Mouse (Mus musculus) monocyte, adult 2 months (primary cell): ENCODE results near the gene D930048N14Rik.
"Not testable (repeated sequence)": the region's sequence is repeated elsewhere in the genome, so short reads cannot be mapped to it uniquely, and the experiment has no call there.

Experiments used
- DNase-seq, 2 experiments: peaks; one replicate each; pipeline ENCODE4 v3.0.0; 2022; ENCODE audit warnings: low spot score in 2 of 2, low read depth in 1 of 2

Gene D930048N14Rik

DNA sequence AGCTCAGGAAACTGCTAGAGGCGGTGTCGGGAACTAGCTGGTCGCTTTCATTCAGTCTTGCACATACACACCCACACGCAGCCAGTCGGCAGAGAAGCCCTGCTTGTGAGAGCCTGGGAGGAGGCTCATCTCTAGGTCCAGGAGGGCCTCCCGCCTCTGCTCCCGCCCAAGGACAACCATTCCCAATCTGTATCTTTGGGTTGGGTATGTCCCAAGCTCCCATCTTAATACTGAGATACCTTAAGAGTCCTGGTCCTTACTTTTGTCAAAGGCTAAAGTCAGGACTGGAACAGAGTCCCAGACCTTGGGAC is 910 bp upstream of the D930048N14Rik start:
- no peak for DNase-seq

- DNase-seq: no peak
Observed at GRCm38 (mm10) chr11:51650261-51650660, 493 bp upstream of the D930048N14Rik start.

DNA sequence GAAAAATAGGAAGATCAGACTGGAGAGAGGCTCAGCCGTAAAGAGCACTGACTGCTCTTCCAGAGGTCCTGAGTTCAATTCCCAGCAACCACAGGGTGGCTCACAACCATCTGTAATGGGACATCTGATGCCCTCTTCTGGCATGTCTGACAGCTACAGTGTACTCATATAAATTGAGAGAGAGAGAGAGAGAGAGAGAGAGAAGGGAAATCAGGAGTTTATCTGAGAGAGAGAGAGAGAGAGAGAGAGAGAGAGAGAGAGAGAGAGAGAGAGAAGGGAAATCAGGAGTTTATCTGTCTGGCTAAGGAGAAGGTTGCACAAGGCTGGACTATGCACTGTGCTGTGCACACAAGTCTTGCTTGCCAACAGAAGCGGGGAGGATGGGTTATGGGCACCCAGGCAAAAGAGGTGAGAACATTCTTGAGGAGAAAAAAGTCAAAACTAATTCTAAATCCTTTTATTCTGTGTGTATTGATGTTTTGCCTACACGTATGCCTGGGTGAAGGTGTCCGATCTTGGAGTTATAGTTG is 2.2 kb downstream of the D930048N14Rik start:
- DNase-seq: no peak

GRCm38 (mm10) chr11:51653736-51654135 is 3.0 kb downstream of the D930048N14Rik start:
- no peak for DNase-seq

GRCm38 (mm10) chr11:51654891-51655290 is 4.1 kb downstream of the D930048N14Rik start:
- no peak for DNase-seq

DNA sequence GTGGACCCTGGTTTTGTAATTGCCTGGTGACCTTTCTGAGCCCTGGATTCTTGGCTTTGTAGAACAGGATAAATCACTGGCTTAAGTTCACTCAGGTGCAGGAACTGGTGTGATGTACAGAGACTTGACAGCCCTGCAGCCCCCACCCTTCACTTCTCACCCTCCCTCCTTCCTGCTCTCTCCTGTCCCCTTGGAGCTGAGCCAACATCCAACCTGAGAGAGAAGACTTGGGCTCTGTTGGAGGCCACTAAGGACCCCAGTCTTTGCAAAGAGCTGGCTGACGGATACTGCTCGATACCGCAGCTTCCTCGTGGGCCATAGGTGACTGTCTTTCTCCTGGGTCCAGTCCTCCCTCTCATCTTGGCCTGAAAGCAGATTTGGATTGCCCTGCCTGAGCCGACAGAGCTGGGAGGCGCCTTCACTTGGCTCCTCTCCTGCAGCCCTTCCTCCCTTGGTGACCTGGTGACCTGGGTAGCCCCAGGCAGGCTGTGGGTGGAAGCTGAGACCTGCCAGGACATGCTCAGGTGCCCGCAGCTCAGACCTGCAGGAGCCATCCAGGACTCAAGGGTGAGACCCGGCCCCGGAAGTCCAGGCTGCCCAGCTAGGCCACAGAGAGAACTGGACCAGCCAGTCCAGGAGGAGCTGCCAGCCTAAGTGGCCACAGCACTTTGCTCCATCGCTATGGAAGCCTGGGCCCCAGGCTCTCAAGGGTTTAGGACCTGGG is 6.2 kb downstream of the D930048N14Rik start:
- DNase-seq: no peak

GRCm38 (mm10) chr11:51658291-51658690 is 7.5 kb downstream of the D930048N14Rik start:
- DNase-seq: no peak

DNA sequence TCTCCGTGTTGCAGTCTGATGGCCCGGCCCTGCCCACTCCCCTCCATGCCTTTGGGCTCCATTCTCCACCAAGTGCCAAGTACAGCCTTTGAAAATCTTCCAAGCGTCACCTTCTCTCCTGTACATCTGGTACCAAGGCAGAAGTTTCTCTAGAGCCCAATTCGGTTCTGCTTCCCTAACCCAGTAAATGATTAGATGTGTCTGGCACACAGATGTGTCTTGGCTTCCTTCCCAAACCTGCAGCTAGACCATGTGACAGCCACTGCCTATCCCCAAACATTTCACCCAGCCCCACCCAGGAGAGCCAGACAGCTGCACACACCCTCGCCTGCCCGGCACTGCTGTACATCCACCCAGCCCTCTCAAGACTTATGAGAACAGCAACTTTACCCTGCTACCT is 8.0 kb downstream of the D930048N14Rik start:
- no peak for DNase-seq

- no peak for DNase-seq
Observed at GRCm38 (mm10) chr11:51661867-51662365, 11.2 kb downstream of the D930048N14Rik start.

DNA sequence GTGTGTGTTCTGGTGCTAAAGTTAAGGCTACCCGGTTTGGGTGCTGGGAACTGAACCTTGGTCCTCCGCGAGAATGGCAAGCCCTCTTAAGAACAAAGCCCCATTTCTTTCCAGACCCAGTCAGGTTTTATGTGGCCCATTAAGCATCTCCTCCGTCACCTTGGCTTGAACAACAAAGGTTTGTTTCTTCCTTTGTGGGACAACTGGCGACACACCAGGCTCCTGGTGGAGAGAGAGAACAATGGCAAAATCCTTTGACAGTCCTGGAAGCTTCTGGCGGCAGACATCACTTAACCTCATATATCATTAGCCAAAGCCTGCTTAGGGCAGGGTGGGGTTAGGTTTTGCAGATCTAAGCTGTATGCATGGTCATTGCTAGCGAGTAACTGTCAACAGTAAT is 11.9 kb downstream of the D930048N14Rik start:
- no peak for DNase-seq

GRCm38 (mm10) chr11:51664747-51665146 is 14.0 kb downstream of the D930048N14Rik start:
- not testable (repeated sequence) for DNase-seq

DNA sequence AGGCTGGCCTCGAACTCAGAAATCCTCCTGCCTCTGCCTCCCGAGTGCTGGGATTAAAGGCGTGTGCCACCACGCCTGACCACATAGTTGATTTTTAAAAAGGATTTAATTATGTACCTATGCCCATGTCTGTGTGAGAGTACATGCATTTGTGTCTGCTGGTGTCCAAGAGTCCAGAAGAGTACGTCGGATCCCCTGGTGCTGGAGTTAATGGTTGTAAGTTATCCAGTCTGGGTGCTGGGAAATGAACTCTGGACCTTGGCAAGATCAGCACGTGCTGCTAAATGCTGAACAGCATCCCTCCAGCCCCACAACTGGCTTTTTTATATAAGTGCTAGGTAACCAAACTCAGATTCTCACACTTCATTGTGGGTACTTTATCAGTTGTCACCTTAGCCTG is 20.1 kb downstream of the D930048N14Rik start:
- DNase-seq: no peak

DNA sequence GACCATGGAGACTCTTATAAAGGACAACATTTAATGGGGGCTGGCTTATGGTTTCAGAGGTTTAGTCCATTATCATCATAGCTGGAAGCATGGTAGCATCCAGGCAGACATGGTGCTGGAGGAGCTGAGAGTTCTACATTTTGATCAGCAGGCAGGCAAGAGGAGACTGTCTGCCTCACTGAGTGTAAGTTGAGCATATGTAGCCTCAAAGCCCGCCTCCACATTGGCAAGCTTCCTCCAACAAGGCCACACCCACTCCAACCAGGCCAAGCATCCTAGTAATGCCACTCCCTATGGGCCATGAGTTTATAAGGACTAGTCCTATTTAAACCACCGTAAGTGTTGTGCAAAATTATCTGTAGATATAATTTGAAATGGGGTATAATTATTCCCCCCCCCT is 20.6 kb downstream of the D930048N14Rik start:
- no peak for DNase-seq

DNA sequence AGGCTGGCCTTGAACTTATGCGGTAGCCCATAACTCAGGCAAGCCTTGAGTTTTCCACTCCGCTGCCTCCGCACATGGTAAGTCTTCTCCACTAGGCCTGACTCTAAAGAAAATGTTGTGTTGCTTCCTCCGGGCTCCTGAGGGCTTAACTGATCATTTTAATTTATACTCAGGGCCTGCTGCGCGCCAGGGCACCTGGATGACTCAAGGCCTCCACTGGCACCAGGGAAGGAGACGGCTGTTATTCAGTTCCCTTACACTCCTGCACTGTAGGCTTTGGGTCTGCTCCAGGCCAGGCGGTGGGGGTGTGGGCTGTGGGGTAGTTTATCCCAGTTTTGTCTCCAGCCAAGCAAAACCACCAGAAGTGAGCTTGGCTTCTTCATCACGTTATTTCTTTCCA is 22.5 kb downstream of the D930048N14Rik start:
- no peak for DNase-seq

DNA sequence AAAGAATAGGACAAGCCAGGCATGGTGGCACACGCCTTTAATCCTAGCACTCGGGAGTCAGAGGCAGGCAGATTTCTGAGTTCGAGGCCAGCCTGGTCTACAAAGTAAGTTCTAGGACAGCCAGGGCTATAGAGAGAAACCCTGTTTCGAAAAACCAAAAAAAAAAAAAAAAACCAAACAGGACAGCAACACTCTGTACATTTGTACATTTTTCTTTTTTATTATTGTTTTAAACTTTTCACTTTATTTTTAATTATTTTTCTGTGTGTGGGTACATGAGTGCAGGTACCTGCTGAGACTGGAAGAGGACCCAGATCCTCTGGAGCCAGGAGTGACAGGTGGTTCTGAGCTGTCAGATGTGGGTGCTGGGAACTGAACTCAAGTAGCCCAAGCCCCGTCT is 24.6 kb downstream of the D930048N14Rik start:
- DNase-seq: no peak

DNA sequence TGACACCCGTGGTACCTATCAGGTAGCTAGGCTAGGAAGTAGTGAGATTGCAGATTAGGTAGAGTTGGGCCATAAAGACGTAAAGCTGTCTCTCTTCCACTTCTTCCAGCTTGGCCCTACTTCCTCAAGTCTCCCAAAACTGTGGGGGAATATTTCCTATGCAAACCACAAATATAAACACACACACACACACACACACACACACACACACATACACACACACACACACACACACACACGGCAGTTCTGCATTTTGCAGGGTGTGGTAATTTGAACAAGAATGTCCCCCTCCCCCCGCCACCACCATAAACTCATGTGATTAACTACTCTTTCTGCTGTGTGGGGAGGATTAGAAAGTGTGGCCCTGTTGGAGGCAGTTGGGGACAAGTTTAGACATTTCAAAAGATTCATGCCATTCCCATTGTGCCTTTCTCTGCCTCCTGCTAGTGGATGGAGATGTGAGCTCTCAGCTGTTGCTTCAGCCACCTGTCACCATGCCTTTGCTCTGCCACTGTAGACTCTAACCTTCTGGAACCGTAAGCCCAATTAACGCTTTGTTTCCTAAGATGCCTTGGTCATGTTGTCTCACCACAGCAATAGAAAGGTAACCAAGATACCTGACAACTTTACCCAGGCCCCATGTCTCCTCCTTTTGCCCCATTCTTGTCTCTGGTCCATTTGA is 27.1 kb downstream of the D930048N14Rik start:
- DNase-seq: peak in 1 of 2 experiments; percentile 37

GRCm38 (mm10) chr11:51679466-51679865 is 28.7 kb downstream of the D930048N14Rik start:
- no peak for DNase-seq

DNA sequence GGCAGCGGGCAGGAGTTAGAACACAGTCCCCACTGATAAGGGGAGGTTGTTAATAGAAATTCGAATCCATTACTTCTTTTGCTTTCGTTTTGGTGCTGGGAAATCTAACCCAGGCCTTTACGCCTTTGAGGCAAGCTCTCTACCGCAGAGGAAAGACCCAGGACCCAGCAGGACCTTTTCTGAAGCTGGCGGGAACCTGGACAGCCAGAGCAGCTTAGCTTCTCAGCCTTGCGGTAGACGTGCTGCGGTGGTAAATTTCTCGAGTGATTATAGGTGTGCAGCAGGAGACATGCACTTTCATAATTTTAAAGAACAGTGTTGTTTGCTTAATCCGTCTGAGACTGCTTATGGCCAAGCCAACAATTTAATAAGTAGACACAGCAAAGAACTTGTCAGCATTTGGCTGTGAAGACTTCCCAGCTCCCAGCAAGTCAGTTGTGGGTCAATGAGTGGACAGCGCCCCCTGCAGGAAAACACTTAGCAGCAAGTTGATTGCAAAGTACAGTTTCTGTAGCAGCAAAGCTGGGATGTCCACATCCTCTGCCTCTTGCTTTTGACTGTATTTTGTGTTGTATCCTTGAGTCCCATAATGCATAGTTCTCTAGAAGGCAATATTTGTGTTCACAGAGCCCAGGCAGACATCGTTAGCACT is 30.7 kb downstream of the D930048N14Rik start:
- DNase-seq: peak; percentile 54 to 80

GRCm38 (mm10) chr11:51681976-51682374 is 31.2 kb downstream of the D930048N14Rik start:
- no peak for DNase-seq

DNA sequence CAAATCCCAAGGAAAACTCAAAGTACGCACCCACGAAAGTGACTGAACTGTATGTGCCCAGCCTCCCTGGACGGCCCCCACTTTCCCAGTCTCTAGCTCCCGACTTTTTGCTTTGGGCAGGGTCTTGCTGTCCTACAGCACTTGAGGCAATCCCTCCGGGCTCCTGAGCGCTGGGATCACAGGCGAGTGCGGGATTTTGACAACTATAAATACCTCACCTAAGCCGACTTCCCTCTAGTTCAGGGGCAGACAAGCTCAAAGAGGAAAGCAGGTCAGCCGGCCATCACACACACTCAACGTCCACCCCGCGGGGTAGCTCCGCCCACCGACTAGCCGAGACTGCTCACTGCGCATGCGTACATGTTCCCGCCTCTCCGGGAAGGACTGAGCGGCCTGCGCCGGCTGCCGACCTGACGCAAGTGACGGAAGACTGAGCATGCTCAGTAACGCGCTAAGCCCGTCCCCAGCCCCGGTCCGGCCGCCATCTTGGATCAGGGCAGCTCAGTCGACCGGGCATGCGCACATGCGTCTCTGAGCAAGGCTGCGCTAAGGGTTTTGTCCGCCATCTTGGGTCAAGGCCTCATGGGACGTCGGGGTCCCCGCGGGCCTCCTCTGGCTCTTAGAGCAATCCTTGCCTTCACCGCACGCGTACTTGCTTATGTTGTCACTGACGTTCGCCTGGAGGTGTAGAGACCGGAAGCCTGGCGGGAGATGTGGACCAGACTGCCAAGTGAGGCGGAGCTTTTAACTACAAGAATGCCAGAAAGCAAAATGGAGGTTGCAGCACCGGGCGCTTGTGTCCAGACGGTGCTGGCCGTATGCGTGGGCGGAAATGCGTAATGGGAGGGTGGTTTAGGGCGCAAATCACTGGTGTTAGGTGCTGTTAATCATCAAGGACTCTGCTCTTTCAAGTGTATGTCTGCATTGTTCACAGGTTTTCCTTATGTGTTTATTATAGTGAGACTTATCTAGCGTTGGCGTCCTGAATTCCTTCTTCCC is 37.9 kb downstream of the D930048N14Rik start, which contains the start of gene 0610009B22Rik:
Gene 0610009B22Rik (minus strand): TSS at position 545 of the 999 bp plus-strand sequence.
- DNase-seq: peak; percentile 100

GRCm38 (mm10) chr11:51689343-51689742 is 38.6 kb downstream of the D930048N14Rik start:
- no peak for DNase-seq
